Mouse (Mus musculus) megakaryocyte, adult 5-6 weeks (primary cell): ENCODE results near the gene Pecr. TPM values are rescaled to one million over a fixed set of nuclear protein-coding genes. Genes with fewer than 3 reads are reported as not detected.
"Not testable (repeated sequence)": the region's sequence is repeated elsewhere in the genome, so short reads cannot be mapped to it uniquely, and the experiment has no call there.

Source experiments
- ATAC-seq: 2 replicates; pipeline ENCODE4 v1.8.0; 2016; ENCODE audit warnings: mild to moderate bottlenecking, inconsistent platforms; ENCODE audit not compliant: poor library complexity, severe bottlenecking
- total RNA-seq, 2 experiments: library from RNA; stranded (forward) in 1 of 2; stranded (reverse) in 1 of 2; fragments of 153-499, 151-499 nt in 1 of 2; fragments of 221-1000, 200-1000 nt in 1 of 2; gene quantifications; 2 replicates each; pipeline versions ENCODE4 v1.2.3 to v1.2.4; 2015 to 2017

Gene Pecr
- total RNA-seq, 2 experiments from 2014 or later, result 0.29 to 1.3 TPM

DNA sequence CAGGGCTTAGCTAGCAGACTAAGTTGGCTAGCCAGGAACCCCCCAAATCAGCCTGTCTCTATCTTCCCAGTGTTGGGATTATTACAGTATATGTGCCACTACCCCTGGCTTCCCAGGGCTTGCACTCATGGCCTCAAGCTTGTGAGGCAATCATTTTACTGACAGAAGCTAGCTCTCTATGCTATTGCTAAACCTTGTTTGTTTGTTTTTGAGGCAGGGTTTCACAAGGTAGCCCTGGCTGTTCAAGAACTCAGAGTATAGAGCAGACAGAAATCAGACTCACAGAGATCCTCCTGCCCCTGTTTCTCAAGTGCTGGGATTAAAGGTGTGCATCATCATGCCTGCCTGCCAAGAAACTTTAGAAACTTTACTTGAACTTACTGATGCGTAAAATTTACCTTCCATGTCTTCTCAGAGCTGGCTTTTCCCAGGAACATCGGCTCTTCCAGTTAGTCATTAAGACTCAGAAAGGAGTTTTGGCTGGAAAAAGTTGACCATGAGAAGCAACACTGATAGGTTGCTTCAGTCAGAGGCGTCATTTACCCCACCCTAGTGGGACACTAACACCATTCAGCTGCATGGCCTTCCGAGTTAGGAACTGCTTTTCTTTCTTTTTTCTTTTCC, 4.5 kb upstream of the Pecr start:
- ATAC-seq, result no peak

DNA sequence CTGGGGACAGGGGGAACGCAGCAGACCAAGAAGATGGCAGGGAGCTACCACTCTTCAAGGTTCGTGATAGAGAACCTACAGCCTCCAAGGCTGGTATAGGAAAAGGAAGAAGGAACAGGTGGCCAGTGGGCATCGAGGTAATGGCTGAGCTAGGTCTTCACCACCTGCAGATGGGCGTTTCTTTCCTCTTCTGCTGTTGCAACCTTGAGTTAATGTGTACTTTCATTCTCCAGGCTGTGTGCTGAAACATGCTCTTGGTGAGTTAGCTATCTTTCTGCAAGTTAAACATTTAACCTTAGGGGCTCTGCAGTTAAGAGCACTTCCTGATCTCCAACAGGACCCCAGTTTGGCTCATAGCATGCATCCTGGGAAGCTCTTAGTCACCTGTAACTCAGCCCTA, 3.8 kb upstream of the Pecr start:
- no peak for ATAC-seq

GRCm38 (mm10) chr1:72286904-72287303, 2.8 kb upstream of the Pecr start:
- no peak for ATAC-seq

DNA sequence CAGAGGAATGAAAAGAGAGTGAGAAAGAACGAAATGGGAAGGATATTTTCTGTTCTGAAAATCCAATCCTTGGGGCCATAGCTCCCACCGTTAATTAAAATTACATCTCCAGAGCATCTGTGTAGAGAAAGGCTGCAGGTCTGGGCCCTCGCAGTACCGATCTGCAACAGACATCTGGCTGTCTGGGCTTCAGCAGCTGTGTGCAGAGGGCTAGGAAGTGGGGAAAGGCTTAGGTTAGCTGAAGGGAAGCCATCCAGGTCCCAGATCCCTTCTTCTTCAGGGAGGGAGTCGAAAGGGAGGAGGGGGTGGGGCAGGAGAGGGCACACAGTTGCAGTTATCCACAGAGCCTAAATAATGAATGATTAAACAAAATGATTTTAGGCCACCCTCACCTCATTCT, 425 bp upstream of the Pecr start:
- no peak for ATAC-seq

- no peak for ATAC-seq
These were observed 1.5 kb downstream of the Pecr start for GRCm38 (mm10) chr1:72282604-72283003.

- no peak for ATAC-seq
These were observed 6.0 kb downstream of the Pecr start for GRCm38 (mm10) chr1:72278085-72278484.

DNA sequence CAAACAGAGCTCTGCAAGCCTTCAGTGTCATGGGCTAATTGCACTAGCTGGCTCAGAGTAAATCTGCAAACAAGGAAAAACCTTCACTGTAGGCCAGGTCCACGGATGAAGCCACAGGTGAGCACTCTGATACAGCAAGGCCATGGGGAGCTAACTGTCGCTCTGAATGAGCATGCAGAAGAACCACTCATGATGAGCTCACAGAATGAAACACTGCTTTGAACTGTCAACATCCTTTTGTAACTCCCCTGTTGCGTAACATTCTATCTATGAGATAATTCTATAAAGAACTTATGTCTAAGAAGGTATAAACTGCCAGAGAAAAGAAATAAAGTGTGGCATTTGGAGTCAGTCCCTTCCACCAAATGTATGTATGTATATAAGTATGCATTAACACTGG, 21.0 kb downstream of the Pecr start:
- ATAC-seq, result no peak

DNA sequence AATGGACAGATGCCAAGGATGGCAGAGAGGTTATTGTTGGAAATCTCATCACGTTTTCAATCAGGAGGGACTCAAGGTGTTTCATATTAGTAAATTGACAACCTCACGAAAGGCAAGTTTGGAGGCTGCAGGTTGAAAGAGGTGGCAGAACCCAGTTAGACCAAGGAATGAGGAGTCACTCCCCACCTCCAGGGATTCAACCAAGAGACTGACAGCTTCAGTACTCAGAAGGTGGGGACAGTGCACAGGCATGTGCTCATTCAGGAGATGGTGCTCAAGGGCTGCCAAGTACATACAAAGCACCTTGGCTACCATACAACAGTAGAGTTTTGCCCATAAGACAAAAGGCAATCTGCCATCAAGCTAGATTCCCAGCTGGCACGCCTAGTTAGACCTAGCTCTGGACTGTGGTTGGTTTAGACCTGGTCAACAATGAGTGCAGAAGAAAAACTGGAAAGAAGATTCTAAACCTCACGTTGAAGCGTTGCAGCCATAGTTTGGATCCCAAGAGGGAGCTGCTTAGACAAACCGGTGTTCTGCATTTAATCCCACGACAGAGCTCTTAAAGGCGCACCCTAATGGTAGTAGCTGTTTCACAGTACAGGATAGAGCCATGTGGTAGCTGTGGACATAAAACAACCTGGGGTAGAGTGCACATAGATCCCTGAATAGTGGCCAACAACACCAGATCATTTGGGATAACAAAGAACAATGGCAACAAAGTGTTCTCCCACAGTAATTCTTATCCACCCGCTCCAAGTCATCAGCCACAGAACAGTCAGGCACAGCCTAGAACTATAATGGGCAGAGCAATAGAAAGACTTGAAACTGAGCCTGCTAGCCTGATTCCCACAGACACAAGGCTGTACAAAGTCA, 27.5 kb downstream of the Pecr start:
- no peak for ATAC-seq

- ATAC-seq, result peak; percentile 16
These were observed 28.3 kb downstream of the Pecr start for GRCm38 (mm10) chr1:72255854-72256175.

DNA sequence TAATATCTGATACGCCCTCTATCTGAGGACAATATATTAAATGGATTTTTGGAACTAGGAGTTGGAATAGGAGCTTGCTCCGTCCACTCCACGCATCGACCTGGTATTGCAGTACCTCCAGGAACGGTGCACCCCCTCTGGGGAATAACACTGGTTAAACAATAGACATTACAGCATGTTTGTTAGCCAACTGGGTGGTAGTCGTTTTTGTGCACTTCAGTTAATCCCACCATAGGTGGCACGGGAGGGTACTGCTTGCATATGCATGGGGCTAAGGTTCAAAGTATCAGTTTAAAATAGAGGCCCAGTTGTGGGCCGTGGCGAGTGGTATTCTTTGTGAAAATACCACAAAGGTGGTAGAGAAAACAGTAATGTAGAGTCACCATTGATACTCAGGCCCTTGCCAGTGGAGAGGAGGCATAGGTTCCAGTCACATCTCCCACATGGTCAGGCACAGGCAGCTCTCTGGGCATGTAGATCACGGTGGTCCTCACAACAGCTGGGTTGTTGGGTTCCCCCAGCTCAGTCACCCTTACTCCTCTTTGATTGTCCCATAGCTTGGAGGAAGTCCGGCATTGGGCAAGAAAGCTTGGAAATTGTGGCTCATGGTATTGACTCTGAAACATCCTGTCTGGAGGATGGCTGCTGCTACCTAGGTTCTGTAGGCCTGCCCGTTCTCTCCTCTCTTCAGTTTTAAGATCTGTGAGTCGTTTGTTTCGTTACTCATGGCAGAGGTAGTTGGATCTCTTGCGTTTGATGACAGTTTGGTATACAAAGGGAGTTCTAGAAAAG, 28.9 kb downstream of the Pecr start:
- ATAC-seq, result peak; percentile 62

DNA sequence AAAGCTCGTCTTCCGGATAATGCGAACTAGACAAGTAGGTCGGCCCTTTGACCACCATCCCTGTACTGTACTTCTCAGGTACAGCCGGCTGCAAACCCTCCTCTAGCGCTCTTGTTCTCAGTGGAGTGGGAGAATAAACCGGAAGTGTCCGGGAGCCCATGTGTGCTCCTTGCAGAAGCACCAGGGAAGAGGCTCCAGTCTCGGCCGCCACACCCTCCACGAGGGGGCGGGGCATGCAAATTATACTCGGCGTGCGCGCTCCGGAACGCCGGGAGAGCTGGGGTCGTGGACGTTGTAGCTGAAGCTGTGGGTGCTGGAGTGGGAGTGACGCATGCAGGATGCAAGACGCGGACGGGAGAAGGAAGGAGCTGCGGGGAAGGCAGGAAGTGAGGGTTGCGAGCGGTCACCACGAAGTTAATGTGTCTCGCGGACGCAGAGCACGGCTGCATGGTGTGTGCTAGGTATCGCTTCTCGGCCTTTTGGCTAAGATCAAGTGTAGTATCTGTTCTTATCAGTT, 29.5 kb downstream of the Pecr start:
- ATAC-seq, result peak; percentile 83

DNA sequence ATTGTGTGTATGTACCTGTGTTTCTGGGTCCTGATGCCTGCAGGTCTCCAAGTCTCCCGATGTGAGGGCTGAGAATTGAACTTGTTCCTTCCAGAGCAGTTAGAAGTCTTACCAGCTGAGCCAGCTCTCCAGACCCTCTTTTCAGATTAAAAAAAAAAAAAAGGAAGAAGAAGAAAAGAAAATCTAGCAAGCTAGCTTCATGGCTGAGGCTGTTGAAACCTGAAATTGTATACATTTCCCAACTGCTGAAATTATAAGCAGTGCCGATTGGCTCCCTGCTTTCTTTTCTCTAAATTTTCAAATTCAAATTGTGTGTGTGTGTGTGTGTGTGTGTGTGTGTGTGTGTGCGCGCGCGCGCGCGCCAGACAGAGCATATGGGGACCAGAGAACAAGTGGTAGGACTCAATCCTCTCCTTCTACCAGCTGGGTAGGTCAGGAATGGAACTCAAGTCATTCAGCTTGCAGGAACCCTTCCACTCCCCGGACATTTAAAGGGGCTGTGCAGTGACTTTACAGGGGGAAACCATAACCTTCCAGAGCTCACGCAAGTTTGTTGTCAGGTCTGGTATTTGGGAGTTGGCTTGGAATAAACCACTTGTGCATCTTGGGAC, 30.1 kb downstream of the Pecr start:
- no peak for ATAC-seq

- ATAC-seq, result no peak
These were observed 32.3 kb downstream of the Pecr start for GRCm38 (mm10) chr1:72251806-72252205.

GRCm38 (mm10) chr1:72248226-72248737, 35.8 kb downstream of the Pecr start:
- ATAC-seq, result not testable (repeated sequence)

DNA sequence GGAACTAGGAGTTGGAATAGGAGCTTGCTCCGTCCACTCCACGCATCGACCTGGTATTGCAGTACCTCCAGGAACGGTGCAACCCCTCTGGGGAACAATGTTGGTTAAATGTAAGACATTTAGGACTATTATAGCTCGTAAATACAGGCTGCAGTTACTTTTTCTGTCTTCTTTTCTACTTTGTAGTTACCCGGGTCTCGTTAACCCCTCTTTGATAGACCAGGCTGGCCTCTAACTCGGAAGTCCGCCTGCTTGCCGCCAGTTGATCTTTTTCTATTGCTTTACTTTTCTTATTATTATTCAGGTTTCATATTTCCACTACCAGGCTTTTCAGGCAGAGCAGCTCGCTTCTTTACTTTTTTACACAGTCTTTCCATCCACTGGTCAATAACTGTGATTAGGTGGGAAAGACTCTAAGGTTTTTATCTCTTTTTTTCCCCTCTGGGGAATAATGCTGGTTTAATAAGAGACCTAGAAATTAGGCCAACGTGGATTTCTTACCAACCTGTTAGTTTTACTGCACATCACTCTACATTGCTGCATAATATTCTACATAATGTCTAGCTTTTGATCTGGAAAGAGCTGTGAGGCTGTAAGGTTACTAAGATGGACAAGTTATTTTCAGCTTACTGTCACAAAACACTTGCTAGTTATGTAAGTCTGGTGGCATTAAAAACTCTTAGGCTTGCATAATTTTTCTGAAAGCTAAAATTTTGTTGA, 39.6 kb downstream of the Pecr start:
- ATAC-seq, result peak; percentile 60

GRCm38 (mm10) chr1:72243656-72244316, 40.3 kb downstream of the Pecr start:
- ATAC-seq, result peak; percentile 95

- ATAC-seq, result no peak
These were observed 41.5 kb downstream of the Pecr start for GRCm38 (mm10) chr1:72242581-72243143.

DNA sequence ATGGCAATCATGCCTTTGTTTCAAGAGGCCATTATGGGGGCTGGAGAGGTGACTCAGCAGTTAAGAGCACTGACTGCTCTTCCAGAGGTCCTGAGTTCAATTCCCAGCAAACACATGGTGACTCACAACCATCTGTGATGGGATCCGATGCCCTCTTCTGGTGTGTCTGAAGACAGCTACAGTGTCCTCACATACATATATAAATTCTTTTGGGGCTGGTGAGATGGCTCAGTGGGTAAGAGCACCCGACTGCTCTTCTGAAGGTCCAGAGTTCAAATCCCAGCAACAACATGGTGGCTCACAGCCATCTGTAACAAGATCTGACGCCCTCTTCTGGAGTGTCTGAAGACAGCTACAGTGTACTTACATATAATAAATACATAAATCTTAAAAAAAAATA, 45.0 kb downstream of the Pecr start:
- ATAC-seq, result not testable (repeated sequence)

DNA sequence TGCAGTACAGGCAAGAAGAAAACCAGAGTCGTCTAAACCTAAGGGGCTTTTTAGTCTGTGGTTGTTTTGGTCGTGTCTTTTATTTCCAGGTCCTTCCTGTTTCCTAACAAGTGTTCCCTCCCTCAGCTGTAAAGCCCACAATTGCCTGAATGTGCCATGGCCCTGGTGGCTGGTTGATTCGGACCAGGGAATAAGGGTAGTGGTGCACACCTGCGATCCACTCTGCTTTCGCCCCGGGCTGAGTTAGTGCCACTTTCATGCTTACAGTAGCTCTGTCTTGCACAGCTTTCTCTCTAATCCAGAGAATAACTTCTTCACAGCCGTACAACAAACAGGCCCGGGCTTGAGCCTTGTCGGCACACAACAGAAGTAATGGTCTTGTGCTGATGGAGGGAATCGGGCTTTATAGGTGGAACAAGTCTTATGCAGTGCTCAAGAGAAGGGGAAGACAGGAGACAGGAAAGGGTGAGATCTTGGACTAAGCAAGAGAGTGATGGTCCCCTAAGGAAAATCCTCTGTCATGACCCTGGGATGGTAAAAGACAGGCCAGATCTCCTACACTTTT, 46.0 kb downstream of the Pecr start:
- ATAC-seq, result no peak
